In genomic region chr5:103705874-103706273, GRCm38 (mm10) we compare ENCODE assay signal across 24 mouse cellular contexts. TPM values are rescaled to one million over a fixed set of nuclear protein-coding genes. Genes with fewer than 3 reads are reported as not detected.
DNase-seq lines count a peak whose midpoint lies in the region; ATAC-seq lines count a peak whose summit lies in the region.
"Had no signal": no experiment of that assay in that cellular context is flagged by ENCODE, and none has a peak within 500 bp of the region (broad histone marks: within the 10 kb centered on the region; RNA-seq: fewer than 3 reads in every experiment).

No protein-coding gene starts in this region.

- no peak overlapping the region for H3K4me2 ChIP-seq in liver, embryonic 11.5 days
- H3K4me2 ChIP-seq: forebrain, embryonic 12.5 days; hindbrain, embryonic 15.5 days; neural tube, embryonic 12.5 days had no signal

- H3K9me3 ChIP-seq in liver, embryonic 11.5 days (ENCODE audit: control insufficient read depth, low read length): no peaks in the 10 kb centered on the region
- H3K9me3 ChIP-seq: forebrain, embryonic 12.5 days; hindbrain, embryonic 15.5 days; neural tube, embryonic 12.5 days had no signal

- H3K27ac ChIP-seq in macrophage: peak overlapping the region; percentile 69
- no peak overlapping the region for H3K27ac ChIP-seq in liver, embryonic 11.5 days (ENCODE audit: low read depth, low read length)
- H3K27ac ChIP-seq: forebrain, embryonic 12.5 days; hindbrain, embryonic 15.5 days; kidney, postnatal 0 days; left cerebral cortex, adult 2 months; liver, embryonic 14.5 days; neural tube, embryonic 12.5 days had no signal

- no peak overlapping the region for H3K9ac ChIP-seq in liver, embryonic 11.5 days (ENCODE audit: low read depth, low read length)
- H3K9ac ChIP-seq: forebrain, embryonic 12.5 days; hindbrain, embryonic 15.5 days; liver, embryonic 14.5 days; neural tube, embryonic 12.5 days had no signal

- DNase-seq in frontal cortex, postnatal 36 days (ENCODE audit: low spot score in 2 of 2): peak; percentile 30 to 42
- DNase-seq in frontal cortex, postnatal 14 days (ENCODE audit: low spot score in 2 of 2): no peak
- DNase-seq in 3T3-L1 (ENCODE audit: low read depth, low spot score) (peak; percentile 91), MEL-GATA-1-ER (ENCODE audit: extremely low read depth, low read depth) (peak; percentile 39)
- DNase-seq in cerebellum, adult 11 months: no peak
- no peak for DNase-seq in liver, embryonic 11.5 days (ENCODE audit: low spot score)
- DNase-seq in heart, postnatal 4 days: no peak
- DNase-seq: adrenal gland, postnatal 25 days; cerebellum, postnatal 10 days; gastrocnemius, postnatal 25 days; thymus, postnatal 4 days had no signal

- H3K79me2 ChIP-seq in macrophage (ENCODE audit: inconsistent target): peaks cover 97% of the 10 kb centered on the region

- no peaks in the 10 kb centered on the region for H3K4me1 ChIP-seq in liver, embryonic 11.5 days (replicated peaks; ENCODE audit: control insufficient read depth, insufficient read depth, low read length)
- H3K4me1 ChIP-seq: forebrain, embryonic 12.5 days; hindbrain, embryonic 15.5 days; neural tube, embryonic 12.5 days had no signal

- H3K4me3 ChIP-seq in macrophage (ENCODE audit: inconsistent target): no peak overlapping the region
- H3K4me3 ChIP-seq in liver, embryonic 11.5 days (ENCODE audit: low read depth, low read length): no peak overlapping the region
- H3K4me3 ChIP-seq: forebrain, embryonic 12.5 days; hindbrain, embryonic 15.5 days; left cerebral cortex, adult 2 months; neural tube, embryonic 12.5 days had no signal

- H3K27me3 ChIP-seq in liver, embryonic 11.5 days (replicated peaks; ENCODE audit: control insufficient read depth, insufficient read depth, low read length): no peaks in the 10 kb centered on the region
- H3K27me3 ChIP-seq: forebrain, embryonic 12.5 days; hindbrain, embryonic 15.5 days; neural tube, embryonic 12.5 days had no signal

- H3K36me3 ChIP-seq in macrophage (ENCODE audit: inconsistent target): no peaks in the 10 kb centered on the region
- no peaks in the 10 kb centered on the region for H3K36me3 ChIP-seq in liver, embryonic 11.5 days (ENCODE audit: control insufficient read depth, insufficient read depth, low read length)
- H3K36me3 ChIP-seq: forebrain, embryonic 12.5 days; hindbrain, embryonic 15.5 days; neural tube, embryonic 12.5 days had no signal

- ATAC-seq in liver, embryonic 11.5 days (replicated peaks; ENCODE audit: low FRiP score): no peak
- ATAC-seq: activated CD4-positive, CD25-positive, alpha-beta regulatory T cell, adult 4 months; intestine, postnatal 0 days; lung, postnatal 0 days had no signal

- 17% methylated on average over 1 of the region's 1 CpGs for WGBS in macrophage (ENCODE audit: missing documents)
- WGBS in liver, embryonic 11.5 days: 62% methylated on average over 1 of the region's 1 CpGs

RNA-seq across cellular contexts. Expression of gene Aff1, which starts 13.7 kb away (rescaled TPM):
- total RNA-seq in macrophage (2018; cell fraction: chromatin; rRNA removed): 100 to 1,000 TPM; 203 to 938 (median 276) TPM
- 100 to 1,000 TPM in 8 of 26 experiments, 10 to 100 TPM in 18; 80.4 to 132 (median 93.2) TPM for total RNA-seq in macrophage (2018; cell fraction: cytosol; rRNA removed)
- total RNA-seq in macrophage (2018; cell fraction: nucleus; rRNA removed): 100 to 1,000 TPM; 134 to 711 (median 191) TPM
- polyA plus RNA-seq in macrophage (2018): 46.6 to 51.5 TPM (median 46.7 TPM) in 3 replicates
- 19.3 and 19.7 TPM in 2 replicates for polyA plus RNA-seq in liver, embryonic 11.5 days (2014; fragmentation: Nextera tagmentation; extraction: Ambion mirVana)
- total RNA-seq in heart, postnatal 4 days (2021): 10 to 100 TPM; 38.3 to 39.9 TPM

RNA-seq across cellular contexts. Expression of gene 1700016H13Rik, which starts 50.1 kb away (rescaled TPM):
- total RNA-seq in macrophage (2018; cell fraction: chromatin; rRNA removed): not detected
- total RNA-seq in macrophage (2018; cell fraction: cytosol; rRNA removed): under 1 TPM in 4 of 26 experiments, not detected in 22; 0.09 to 0.15 (median 0.12) TPM
- total RNA-seq in macrophage (2018; cell fraction: nucleus; rRNA removed): not detected
- not detected in 3 replicates for polyA plus RNA-seq in macrophage (2018)
- polyA plus RNA-seq in liver, embryonic 11.5 days (2014; fragmentation: Nextera tagmentation; extraction: Ambion mirVana): 0.15 TPM in 1 of 2 replicates, not detected in the other
- under 1 TPM in 1 of 2 experiments, not detected in 1; 0.33 TPM for total RNA-seq in heart, postnatal 4 days (2021)
- total RNA-seq: adrenal gland, postnatal 25 days; layer of hippocampus, adult 18-20 months; left cerebral cortex, adult 2 months; midbrain, postnatal 0 days had no signal
- polyA plus RNA-seq: activated CD4-positive, CD25-positive, alpha-beta regulatory T cell, adult 4 months; forebrain, embryonic 12.5 days; liver, embryonic 14.5 days; small intestine, adult 2 months had no signal

Comparison
In these comparisons a context has a peak if more than half of its experiments do, and no peak if none do; other contexts are left out.
1. DNase-seq: peak in frontal cortex, postnatal 36 days (2 of 2), 3T3-L1 (single experiment) and MEL-GATA-1-ER (single experiment); none in frontal cortex, postnatal 14 days (0 of 2), cerebellum, adult 11 months (single experiment), liver, embryonic 11.5 days (single experiment) and heart, postnatal 4 days (single experiment).